Mouse (Mus musculus) ovary, postnatal 36 days (tissue): ENCODE data around the gene Trib3.
"Not testable (repeated sequence)": the region's sequence is repeated elsewhere in the genome, so short reads cannot be mapped to it uniquely, and the experiment has no call there.

ENCODE experiments used
- DNase-seq: peaks from one replicate; pipeline ENCODE4 v3.0.0; 2022; ENCODE audit warnings: low spot score, mixed read lengths

The Trib3 gene

DNA sequence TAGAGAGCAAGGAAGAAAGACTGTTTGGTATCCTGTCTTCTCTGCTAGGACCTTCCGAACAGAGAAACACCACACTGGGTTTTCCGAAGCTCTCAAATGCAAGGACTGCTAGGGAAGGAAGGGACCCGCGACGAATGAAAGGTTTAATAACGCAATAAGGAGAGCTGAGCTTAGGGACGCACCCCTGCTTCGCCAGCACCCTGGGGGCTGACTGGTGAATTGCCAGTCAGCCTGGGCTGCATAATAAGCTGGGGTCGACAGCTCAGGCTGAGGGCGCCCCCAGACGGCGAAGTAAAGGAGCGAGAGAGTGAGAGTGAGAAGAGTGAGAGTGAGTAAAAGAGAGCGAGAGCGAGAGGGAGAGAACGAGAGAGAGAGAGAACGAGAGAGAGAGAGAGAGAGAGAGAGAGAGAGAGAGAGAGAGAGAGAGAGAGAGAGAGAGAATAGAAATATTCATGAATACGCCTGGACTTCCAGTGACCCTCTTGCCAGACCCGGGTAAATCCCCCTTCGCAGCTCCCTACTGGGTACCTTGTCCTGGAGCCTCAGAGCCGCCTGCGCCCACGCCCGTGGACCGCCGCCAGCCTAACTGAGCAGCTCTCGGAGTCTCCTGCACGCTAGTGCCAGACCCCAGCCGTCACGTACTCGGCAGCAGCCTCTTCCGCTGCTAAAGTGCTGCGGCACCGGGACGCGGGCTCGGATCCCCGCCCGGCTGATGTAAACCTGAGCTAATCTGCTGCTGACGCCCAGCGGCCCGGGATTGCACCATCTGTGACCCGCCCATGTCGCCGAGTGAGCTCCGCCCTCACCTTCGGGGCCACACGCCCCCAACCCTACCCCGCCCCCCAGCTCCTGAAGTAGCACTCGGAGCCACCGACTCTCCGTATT lies at the start of gene Trib3:
Trib3 (minus strand) TSS at position 704 of the 885 bp plus-strand sequence.
- DNase-seq = peak; percentile 80

DNA sequence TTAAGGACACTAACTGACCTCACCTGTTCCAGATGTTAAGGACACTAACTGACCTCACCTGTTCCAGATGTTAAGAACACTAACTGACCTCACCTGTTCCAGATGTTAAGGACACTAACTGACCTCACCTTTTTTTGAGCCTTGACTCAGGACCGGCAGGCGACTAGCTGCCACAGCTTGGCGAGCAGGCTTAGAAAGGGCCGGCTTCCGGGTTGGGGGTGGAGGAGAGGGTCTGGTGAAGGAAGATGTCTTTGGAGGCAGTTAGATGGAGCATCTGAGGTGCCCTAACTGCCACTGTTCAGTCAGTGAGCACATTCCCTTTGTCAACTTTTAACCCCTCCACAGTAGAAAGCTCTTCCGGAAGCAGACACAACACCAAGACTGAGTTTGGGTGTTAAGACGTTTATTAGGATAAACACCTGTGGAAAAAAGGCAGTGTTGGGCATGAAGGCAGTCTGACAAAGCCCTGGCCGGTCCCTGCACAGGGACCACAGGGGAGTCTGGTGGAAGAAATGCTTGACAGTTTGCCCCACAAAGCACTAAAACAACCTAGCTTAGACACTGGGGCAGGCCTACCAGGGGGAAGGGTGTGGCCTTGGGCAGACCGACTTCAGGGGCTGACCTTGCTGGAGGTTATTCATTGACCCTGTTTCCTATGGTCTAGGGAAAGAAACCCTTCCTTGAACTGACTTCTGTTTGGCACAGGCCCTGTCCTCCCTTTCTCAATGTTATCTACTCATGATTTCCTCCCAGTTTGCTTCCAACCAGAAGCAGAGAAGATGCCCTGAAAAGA lies 49.6 kb upstream of the Trib3 start:
- no peak for DNase-seq

DNA sequence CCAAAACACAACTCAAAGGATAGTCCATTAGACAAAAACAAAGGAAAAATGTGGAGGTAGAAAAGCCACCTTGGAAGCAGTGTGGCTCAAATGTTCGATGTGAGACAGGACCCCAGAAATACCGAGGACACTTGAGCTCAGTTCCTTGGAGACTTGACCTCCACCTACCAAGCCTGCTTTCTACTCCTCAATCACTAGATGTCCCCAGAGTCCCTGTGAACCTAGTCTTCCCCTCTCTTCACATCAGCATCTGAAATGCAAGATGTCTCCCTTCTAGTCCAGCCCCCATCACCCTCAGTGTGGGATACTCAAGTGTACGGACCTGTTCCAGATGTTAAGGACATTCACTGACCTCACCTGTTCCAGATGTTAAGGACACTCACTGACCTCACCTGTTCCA lies 49.0 kb upstream of the Trib3 start:
- DNase-seq = no peak

DNA sequence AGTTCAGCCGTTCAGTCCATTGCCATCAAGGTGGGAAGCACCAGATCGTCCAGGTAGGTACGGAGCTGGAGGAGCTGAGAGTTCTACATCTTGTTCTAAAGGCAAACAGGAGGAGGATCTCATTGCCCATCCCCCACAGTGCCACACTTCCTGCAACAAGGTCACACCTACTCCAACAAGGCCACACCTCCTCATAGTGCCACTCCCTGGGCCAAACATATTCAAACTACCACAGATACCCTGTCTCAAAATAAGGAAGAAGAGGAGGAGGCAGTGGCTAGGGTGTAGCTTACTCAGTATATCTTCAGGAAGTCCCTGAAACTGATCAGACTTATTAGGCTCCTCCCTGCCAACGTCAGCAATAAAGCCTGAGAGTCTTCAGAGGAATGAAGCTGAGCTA lies 40.4 kb upstream of the Trib3 start:
- DNase-seq = no peak

DNA sequence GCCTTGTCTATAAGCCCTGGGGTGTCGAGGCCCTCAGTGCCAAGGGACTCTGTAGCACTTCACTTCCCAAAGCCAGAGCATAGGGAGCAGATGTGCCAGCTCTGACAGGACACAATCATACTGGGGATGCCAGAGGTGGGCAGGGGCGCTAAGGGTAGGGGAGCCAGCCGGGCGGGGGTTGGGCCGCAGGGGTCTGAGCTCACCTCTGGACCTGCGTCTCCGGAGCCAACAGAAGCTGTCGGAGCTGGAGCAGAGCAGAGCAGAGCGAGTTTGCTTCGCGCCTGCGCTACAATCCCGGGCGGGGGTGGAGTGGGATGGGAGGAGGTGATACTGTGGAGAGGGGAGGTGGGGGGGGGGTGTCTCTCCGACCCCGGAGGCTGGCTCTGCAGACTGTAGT lies 32.5 kb upstream of the Trib3 start, which contains the start of gene Nrsn2:
Nrsn2 (minus strand) TSS at position 294 of the 397 bp plus-strand sequence.
- DNase-seq = no peak

DNA sequence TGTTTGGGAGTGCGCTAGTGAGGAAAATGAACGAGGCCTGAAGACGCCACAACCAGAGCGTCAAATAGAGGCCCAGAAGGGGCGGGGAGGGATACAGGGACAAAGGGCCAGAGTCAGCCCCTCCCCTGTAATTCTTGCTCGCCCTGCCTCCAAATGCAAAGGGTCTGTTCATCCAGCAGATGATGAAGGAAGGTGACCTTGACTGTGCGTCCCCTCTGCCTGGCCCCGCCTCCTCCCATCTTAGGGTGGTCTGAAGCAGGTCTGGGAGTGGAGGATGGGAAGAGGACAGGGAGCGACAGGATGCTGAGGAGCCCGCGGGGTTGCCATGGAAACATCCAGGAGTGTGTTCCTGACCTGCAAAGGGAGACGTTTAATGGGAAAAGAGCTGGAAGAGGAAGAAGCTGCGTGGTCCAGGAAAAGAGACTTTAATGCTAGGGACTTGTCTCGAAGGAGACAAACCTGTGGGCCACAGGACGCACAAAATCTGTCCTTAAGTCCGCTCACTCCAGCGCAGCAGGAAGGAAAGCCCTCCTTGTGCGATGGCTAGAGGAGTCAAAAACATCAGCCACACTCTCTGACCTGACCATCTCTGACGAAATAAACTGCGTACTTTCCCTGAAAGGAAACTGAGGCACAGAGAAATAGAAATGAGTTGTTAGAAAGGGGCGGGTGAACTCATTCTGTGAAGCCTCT lies 32.0 kb upstream of the Trib3 start:
- no peak for DNase-seq

DNA sequence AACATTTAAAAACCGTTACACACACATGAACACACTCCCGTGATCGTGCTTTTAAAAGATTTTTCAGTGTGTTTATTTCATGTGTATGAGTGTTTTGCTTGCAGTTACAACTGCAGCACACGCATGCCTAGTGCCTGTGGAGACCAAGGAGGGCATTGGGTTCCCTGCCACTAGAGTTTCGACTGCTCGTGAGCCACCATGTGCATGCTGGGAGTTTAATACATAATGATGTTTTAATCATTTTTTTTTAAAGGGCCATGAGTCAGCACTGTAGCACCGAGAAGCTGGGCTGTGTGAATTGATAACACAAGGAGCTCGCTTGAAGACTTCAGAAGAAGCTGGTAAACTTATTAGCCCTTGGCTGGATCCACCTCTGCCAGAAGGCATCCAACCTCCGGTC lies 29.7 kb upstream of the Trib3 start:
- DNase-seq = no peak

DNA sequence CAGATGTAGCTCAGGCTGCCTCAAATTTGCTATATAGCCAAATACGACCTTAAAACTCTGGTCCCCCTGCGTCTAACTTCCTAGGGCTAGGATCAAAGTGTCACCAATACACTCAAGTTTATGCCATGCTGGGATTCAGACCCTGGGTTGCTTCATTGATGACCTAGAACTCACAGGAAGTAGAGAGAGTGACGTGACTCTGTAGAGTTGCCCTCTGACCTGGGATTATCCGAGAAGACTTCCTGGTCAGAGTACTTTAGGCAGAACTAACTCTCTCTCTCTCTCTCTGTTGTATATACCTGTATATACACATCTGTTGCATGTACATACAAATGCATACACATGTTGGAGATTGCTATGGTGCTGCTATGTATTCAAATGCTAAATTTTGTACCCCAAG lies 28.8 kb upstream of the Trib3 start:
- no peak for DNase-seq

DNA sequence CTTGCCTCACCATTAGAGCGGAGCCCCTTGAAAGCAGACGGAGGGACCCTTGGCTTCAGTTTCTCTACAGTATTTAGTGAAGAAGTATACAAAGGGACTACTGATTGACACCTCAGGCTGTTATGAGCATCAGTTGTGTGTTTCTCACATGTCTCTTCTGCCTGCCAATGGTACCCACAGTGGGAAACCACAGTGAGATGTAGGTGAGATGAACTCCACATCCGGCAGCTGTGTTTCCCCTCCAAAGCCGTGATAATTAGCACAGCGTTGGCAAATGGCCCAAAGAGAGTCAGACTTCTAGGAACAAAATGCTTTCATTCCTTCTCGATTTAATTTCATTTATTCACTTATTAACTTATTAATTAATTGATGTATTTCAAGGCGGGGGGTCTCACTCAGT lies 28.3 kb upstream of the Trib3 start:
- no peak for DNase-seq

DNA sequence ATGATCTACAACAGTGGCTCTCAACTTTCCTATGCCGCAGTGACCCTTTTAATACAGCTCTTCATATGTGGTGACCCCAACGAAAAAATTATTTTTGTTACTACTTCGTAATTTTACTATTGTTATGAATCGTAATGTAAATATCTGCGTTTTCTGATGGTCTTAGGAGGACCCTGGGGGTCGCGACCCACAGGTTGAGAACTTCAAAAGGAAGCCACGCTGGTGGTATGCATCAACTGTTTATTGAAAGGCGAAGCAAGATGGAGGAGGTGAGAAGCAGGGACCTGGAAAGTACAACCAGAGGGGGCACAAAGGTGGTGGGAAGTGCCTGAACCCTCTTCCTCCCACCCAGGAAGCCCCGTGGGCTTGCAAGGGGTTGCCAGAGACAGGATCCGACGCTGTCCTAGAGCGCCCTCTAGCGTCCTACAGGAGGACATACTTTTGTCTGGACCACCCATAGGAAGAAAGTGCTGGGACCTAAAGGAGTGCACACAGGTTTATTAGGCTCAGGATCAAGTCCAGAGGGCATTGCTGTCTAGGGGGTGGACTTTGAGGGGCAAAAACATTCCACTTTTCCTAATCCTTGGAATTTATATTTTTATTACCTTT lies 24.8 kb upstream of the Trib3 start:
- DNase-seq = peak; percentile 43

DNA sequence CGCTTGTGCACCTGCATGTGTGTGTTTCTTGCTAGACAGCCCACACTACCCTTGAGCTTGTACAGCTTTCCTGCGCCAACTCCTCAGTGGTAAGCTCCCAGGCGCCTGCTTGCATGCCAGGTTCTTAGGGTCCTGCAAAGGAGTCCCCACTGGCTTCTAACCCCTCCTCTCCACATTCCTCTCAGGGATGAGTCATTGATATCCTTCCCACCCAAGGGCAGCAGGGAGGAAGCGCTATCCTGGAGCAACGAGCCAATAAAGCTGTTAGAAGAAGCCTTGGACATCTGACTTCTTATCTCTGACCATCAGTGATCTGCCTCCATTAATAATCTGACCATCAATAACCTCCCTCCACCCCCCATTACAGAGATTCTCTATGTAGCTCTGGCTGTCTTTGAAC lies 24.1 kb upstream of the Trib3 start:
- DNase-seq = no peak

DNA sequence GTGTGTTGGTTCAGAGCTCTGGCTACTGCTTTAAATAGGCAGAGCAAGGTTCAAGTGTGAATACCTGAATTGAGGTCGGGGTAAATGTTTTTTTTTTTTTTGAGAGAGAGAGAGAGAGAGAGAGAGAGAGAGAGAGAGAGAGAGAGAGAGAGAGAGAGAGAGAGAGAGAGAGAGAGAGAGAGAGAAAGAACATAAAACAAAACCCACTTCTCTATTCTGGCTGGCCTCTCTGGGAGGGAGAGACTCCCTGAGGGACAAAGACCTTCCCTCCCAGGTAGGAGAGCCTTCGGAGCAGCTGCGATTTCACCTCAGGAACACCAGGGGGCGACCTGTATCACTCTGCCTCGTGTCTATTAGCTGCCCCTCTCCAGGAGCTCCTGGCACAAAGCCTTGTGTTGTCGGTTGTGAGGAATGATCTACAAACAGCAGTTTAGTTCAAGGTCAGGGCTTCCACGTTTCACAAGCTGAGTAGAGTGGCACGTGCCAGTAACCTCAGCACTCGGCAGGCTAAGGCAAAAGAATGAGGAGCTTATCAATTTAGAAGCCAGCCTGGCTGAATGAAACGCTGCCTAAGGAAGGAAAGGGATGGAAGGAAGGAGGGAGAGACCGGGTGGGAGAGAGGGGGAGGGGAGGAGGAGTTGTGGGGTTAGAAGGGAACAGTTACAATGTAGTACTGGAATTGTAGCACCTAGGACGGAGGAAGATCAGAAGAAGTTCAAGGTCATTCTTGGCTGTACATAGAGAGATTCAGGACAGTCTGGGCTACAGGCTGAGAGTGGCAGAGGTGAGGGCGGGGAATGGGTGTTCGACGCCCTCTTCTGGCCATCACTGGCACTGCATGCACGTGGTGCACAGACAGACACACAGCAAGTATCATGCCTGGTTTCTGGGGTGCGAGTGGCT lies 19.7 kb upstream of the Trib3 start:
- peak; percentile 77 for DNase-seq

DNA sequence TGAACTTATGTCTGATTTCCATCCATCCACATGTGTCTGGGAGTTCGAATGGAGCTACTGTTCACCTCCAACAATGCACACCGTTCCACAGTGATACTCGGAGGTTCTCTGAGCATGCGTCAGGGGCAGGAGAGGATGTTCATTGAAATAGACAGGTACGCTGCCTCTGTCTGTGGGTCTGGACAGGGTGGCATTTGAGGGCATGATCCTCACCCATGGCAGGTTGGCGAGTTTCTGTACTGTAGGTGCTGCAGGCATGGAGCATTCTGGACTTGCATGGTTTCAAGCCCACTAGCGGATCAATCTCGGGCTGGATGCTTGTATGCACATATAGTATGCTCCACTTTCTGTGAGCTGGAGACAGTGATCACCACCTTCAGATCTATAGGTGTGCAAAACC lies 17.4 kb upstream of the Trib3 start:
- DNase-seq = no peak

DNA sequence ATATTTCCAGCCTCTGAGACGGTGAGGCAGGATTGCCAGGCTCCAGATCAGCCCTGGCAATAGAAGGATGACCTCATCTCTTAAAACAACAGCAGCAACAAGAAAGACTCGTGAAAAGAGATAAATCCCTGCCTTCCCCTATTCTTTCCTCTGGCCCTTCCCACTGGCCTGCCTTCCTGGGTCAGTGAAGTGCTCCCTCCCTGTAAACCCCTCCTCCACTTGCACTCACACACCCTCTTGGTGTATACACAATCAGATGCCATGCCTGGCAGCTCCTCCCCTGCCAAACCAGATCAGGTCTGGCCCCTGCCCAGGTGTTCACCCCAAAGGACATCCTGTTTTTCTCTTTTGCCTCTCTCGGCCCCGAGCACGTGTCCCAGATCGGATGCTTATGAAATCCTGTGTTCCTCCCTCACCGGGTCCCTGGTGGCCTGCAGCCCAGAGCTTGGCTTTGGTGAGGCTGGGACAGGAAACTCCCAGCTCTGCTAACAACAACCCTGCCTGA lies 16.5 kb upstream of the Trib3 start:
- DNase-seq = peak; percentile 57

DNA sequence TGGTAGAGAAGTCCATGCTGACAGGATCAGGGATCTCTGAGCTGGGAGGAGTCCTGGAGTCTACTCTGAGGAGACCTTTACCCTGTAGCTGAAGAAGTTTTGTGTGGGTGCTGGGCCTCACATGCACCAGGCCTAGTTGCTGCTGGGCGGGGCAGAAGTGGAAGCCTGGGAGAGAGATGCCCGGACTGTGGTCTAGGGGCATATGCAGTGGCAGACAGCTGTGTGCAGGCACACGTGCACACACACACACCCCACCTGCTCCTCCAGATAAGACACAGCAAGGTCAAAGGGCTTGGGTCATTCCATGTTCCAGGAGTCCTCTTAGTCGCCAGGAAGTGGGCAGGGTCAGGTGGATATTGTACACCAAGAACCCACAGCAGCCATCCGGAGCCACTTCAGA lies 15.8 kb upstream of the Trib3 start:
- DNase-seq = no peak

DNA sequence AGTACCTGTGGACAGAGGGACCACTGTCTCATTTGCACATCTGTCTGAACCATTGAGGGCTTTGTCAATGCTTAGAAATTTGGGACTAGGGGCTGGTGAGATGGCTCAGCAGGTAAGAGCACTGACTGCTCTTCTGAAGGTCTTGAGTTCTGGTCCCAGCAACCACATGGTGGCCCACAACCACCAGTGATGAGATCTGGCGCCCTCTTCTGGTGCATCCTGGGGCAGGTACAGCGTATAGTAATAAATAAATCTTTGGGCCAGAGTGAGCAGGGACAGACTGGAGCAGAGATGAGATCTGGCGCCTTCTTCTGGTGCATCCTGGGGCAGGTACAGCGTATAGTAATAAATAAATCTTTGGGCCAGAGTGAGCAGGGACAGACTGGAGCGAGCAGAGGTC lies 15.1 kb upstream of the Trib3 start:
- not testable (repeated sequence) for DNase-seq

DNA sequence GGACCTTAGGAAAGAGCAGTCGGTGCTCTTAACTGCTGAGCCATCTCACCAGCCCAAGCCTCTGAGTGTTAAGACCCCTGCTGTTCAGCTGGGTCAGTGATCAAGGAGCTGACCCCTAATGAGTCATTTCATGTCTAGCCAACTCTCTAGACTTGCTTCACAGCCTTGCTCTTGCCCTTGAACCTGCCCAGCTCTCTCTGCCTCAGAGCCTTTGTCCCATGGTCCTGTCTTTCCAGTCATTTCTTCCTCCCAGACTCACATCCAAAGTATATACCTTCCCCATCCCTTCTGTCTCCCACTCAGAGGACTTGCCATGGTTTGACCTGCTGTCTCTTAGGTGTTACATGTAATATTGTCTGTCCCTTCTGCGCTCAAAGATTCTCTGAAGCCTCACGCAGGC lies 13.4 kb upstream of the Trib3 start:
- DNase-seq = no peak

DNA sequence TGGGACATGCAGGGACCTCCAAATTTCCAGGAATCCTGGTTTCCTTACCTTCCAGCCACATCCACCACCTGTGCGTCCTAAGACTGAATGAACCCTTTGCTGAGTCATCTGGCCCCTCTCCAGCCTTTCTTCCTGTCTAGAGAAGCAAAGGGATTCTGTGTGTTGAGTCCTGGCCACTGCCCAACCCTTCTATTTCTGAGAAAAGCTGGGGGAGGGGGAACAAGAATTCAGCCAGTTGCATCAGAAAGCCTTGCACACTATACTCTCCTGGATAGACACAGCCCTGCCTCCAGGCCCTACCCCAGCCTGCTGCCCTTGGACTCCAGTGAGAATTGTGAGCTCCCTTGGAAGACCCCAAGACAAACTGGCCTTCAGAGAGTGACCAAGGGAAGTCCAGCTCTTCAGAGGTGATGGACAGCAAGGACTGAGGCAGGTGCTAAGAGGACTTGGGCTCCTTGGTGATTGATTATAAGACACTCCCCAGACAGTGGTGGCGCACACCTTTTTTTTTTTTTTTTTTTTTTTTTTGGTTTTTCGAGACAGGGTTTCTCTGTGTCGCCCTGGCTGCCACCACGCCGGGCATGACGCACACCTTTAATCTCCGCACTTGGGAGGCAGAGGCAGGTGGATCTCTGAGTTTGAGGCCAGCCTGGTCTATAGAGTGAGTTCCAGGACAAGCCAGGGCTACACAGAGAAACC lies 6.2 kb upstream of the Trib3 start:
- DNase-seq = peak; percentile 39

DNA sequence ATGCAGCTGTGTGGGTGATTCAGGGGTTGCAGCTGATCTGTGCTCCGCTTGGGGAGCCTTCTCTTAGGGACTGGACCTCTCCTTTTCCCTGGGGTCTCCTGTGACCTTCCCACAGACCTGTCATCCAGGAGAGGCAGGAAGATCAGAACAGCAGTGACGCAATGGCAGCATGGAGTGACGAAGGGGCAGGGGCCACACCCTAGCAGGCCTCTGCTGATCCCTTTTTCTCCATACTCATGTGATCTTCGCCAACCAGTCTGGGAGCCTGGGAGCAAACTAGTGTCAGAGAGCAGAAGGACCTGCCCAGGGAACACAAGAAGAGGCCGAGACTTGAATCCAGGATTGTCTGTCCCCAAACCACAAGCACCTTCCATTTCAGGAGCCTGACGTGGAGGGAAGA lies 5.4 kb upstream of the Trib3 start:
- no peak for DNase-seq

DNA sequence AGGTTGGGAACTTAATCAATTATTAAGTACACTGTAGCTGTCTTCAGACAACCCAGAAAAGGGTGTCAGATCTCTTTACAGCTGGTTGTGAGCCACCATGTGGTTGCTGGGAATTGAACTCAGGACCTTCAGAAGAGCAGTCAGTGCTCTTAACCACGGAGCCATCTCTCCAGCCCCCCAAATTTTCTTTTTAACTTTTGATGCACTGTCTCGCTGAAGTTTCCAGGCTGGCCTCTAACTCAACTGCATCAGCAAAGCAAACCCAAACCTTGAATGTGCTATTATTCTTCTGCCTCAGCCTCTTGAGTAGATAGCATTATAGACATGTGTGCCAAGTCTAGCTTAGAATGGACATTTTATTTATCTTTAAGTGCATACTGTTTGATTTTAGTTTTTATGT lies 3.9 kb upstream of the Trib3 start:
- no peak for DNase-seq
